Mouse (Mus musculus) granulocyte monocyte progenitor cell, adult 5-6 weeks (primary cell): ENCODE data around the gene Lrrc28. TPM values are rescaled to one million over a fixed set of nuclear protein-coding genes. Genes with fewer than 3 reads are reported as not detected.

ENCODE experiments used
- ATAC-seq: replicated peaks from 2 replicates; pipeline ENCODE4 v1.8.0; 2016; ENCODE audit warnings: mild to moderate bottlenecking, moderate TSS enrichment, inconsistent platforms; ENCODE audit not compliant: poor library complexity, severe bottlenecking
- total RNA-seq, 2 experiments: library from RNA; stranded (forward) in 1 of 2; stranded (reverse) in 1 of 2; fragments of 200-712, 200-1000 nt in 1 of 2; fragments of >200 nt in 1 of 2; fragmentation: Nextera tagmentation in 1 of 2; gene quantifications; 2 replicates each; pipeline ENCODE4 v1.2.3; 2014 to 2017

Gene Lrrc28
- total RNA-seq, 2 experiments from 2014 or later, result 16.6 to 17.9 TPM

DNA sequence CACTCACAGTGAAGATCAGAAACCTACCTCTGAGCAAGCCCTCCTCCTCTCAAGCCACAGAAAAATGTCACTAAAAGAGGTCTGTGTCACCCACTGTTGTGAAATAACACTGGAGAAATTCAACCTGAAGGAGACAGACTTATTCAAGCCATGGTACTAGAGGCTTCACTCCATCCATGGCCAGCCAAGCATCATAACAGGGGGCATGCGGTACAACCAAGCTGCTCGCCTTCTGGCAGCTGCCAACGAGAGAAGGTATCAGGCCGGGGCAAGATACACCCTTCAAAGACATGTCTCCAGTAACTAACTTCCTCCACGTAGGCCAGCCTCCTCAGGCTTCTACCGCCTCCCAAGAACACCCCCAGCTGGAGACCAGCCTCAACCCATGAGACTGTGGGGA, 40.0 kb downstream of the Lrrc28 start:
- no peak for ATAC-seq

DNA sequence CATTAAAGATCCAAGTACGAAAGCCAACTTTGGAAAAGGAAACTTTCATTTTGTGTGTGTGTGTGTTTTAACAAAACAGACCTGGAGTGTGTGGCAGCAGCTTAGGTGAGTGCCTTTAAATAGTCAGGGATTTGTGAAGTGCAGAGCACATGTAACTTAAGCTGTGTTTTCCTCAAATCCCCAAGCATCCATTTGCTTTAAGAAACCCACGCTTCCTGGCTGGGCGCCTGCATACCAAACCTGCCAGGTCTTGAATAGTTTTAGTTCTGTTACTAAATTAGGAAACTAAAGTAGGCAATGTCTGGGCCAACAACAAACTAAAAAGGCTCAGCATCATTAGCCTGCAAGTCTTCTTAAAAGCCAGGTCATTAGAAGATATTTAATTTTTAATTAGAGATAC, 47.0 kb downstream of the Lrrc28 start:
- ATAC-seq, result no peak

DNA sequence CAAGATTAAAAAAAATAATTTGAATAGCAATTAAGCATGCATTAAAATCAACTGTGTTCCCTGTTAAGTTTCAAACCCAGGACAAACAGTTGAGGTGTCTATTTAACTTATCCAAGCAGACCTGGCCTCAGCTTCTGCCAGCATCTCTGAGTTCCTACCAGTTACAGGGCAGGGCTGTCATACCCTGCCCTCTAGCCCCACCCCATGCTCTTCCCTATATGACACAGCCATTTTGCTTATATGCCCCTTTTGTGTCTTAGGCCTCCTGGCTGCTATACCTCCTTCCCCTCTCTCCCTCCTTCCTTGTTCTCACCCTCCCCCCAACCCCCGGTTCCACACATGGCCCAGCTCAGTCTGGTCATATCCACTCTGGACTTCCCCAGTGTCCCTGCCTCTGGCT, 48.1 kb downstream of the Lrrc28 start:
- peak; percentile 35; the same call in 1 of the 2 replicates for ATAC-seq

DNA sequence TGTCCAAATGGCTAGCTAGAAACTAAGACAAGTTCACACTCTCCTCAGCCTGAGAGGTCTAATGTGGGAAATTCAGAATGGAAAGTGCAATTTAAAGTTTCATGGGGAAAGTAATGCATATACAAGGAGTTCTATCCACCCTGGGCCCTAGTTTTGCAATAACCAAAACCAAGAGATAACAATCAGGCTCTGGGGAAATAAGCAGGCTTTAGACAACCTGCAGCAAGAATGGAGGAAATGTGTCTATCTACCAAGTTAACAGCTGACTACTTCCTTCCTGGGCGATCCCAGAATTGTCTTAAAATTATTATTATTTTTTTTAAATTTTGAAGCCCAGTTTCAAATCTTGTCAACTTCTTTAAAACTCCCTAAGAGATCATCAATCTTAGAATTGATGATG, 48.7 kb downstream of the Lrrc28 start:
- peak; percentile 42; the same call in 1 of the 2 replicates for ATAC-seq

DNA sequence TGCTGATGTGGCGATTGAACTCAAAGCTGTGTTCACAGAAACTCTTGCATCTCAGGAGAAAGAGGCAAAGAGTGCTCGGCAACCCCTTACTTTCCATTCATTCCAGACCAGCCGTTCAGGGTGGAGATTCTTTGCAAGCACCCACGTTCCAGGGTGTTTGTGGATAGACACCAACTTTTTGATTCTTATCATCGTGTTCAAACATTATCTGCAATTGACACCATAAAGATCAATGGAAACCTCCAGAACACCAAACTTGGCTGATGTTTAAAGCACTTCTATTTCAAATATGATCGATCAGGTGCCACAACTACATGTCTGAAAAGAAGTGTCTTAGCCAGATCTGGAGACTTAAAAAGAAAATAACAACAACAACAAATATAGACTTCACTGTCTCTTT, 51.2 kb downstream of the Lrrc28 start:
- ATAC-seq, result no peak

DNA sequence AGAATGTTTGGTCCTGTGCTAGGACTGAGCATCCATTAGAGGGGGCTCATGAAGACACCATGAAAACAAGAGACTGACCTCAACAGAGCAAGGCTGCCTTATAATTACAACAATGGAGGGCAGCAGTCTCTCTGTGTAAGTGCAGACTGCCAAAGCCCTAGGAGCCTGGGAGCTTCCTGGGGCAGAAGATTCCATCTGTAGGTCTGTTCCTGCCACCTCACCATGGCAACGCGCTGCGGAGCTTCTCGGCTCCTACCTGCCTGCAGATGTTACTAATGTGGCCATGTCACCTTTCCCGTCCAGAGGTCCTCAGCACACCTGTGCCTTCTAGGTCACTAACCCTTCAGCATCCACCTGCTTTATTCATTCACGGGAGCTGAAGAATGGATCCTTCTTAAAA, 52.4 kb downstream of the Lrrc28 start:
- no peak; the same call in 1 of the 2 replicates for ATAC-seq

DNA sequence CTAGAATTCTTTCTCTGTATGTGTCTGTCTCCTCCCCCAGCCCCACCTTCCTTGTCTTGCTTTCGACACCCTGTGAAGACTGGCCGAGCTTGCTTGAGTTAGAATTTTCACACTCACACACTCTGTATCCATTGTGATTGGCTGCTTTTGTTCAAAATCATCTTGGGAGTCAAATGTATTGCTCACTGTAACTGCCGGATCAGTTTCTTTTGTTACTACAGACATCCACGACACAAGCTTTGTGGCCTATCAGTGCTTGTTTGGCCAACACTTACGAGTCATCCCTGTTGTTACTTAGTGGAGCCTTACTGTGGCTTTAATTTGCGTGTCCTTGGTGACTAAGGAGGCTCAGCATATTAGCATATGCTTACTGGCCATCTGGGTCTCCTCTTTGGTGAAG, 56.3 kb downstream of the Lrrc28 start:
- no peak for ATAC-seq

DNA sequence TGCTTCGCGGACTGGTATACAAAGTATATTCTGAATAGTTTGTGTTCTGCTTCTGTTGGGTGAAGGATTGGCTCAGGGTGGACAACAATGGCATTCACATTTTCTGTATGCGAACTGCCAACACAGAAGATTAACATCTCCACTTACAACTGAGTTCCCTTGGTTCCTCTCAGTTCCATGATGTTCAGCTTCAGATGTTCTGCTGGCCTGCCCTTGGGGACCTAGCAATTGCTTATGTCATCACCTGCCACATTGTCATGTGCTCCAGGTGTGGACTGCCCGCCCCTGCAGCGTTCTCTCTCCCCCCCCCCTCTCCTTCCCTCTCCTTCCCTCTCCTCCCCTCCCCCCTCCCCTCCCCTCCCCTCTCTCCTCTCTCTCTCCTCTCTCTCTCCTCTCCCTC, 58.6 kb downstream of the Lrrc28 start:
- no peak for ATAC-seq

DNA sequence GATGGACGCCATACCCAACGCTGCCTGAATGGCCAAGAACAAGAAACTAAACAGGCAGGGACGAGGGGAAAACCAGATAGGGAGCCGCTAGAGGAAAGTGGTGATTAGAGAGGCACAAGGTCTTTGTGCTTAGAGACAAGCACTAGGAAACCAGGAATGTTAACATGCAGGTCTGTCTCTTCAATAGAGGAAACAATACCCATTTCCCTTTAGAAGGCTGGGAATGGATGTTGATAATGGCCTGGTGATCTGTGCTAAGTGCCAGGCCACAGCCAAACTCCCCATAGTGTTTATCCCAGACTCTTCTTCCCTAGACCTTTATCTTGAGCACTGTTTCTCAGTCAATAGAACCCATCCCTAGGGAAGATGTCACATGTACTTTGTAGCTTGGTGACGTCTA, 61.2 kb downstream of the Lrrc28 start:
- ATAC-seq, result no peak

DNA sequence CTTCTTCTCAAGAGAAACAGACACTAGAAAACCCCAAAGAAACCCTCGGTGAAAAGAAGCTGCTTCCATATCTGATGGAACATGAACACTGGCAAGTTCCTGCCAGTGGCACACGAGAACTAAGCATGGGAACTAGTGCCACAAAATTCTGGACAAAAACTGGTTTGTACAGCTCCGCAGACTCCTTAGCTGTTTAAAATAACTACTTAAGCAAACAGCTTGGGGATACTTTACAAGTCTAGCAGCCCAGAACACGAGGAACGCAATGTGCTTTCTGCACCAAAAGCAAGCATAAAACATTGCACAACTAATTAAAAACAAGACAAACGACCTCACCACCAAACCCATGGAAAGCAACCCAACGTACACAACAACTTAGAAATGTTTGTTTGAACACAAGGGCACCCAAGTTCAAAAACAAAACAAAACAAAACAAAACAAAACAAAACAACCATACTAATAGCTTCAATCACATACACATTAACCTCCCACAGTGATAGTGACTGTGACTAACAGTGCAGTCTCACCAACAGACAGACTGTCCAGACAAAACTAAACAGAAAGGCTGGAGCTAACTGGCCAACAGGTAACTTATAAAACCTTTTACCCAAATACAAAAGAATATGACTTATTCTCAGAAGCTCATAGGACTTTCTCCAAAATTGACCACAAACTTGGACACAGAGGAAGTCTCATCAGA, 66.1 kb downstream of the Lrrc28 start:
- ATAC-seq, result no peak

DNA sequence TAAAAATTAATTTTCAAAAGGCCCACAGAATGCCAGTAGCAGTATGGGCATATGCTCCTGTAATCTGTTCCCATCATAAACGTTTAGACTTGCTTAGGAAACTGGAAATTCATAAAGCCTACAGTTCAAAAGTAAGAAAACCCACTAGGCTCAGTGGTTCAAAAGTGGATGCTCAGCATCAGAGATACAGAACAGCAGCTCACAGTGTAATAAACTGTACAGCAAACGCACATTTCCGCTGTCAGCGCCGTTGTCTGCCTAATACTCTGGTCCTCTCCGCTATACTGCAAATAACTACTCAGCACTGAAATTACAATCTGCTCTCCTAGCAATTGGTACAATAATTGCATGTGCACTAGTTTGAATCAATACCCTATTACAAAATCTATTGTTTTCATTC, 67.0 kb downstream of the Lrrc28 start:
- no peak for ATAC-seq

DNA sequence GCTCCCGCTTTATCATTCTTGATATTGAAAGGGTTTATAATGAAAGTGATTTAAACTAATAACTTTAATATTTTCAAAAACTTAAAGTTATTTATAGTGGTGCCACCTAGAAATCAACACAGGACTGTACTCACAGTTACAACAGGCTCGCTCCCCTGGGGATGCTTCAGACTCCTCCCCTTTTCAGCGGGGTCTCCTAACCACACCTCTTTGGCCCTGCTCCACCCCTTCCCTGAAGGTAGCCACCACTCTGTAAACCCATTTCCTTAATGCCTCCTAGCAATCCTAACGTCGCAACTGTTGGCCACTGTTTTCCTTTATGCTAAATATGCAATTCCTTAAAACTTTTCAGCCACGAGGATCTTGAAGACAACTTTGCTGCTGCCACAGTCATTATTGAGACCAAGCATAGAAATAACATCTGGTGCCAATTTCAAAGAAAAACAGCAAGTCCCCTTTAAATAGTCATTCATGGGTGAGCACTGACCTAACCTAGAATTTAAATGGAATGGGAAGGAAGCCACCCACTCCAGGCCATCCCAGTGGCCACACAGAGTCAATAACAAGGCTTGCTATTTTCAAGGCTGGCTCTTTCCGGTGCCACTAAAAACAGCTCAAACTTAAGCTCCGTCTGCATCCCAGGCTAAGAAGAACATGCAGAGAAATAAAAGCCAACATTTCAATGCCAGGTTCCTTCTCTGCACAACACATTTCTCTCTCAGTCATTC, 78.4 kb downstream of the Lrrc28 start:
- no peak for ATAC-seq

DNA sequence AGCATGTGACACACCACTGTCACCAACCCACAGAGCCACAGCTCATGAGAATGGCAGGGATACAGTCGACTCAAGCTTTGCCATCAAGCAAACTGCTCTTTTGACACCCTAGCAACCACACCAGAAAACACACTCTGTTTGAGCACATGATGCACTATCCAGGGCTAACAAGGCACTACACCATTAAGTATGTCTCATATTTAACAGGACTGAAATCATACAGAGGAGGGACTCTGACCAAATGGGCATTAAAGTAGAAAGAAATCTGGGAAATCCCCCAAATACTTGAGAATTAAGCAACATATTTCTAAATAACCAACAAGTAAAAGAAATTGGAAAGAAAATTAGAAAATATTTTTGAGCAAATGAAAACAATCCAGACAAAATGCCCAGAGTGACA, 79.9 kb downstream of the Lrrc28 start:
- no peak for ATAC-seq

DNA sequence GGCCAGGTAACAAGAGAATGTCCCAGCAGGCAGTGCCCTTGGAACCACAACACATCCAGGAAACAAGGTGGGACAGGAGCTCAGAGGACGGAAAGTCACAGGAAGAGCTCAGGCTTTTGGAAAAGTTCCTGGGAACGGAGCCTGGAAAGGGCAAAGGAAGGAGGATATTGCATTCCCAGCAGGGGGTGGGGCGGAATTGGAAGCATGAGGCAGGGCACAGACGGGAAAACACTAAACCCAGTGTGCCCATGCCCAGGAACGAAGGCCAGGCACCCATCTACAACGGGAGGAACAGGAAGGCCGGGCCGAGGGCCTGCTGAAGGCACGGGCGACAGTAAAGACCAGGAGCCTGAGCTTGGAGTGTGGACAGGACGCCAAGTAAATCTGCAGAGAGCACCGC, 82.9 kb downstream of the Lrrc28 start:
- no peak for ATAC-seq

DNA sequence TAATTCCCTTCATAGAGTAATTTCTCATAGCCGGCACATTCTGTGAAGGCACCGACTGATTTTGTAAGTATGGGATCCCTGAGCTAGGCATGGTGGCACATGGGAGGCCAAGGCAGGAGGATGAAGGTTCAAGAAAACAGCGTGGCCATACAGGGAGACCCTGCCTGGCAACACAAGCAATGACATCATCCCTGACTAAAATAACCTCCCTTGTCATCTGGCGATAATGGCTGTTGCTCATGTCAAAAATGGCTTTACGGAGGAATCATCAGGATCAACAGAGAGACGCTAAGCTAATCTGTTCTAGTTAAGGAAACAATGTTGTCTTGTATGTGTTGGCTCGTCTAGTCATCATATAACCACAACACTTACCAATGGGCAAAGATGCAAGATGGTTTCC, 85.6 kb downstream of the Lrrc28 start:
- no peak for ATAC-seq

DNA sequence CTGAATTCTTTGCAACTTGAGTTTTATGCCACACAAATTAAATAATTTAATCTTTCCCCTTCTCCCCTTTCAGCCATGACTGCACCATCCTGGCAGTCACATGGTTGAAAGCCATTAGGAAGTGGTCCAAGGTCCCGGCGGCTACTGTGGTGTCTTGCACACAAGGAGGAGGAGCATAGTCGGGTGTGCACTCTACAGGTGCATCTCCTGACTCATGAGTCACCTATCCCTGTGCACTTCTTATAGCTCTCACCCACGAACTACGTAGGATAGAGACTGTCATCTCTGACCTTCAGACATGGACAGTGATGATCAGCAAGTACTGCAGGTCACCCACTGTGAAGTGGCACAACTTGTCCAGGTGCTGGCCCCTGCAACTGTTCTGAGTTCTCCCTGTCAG, 86.8 kb downstream of the Lrrc28 start:
- no peak for ATAC-seq

DNA sequence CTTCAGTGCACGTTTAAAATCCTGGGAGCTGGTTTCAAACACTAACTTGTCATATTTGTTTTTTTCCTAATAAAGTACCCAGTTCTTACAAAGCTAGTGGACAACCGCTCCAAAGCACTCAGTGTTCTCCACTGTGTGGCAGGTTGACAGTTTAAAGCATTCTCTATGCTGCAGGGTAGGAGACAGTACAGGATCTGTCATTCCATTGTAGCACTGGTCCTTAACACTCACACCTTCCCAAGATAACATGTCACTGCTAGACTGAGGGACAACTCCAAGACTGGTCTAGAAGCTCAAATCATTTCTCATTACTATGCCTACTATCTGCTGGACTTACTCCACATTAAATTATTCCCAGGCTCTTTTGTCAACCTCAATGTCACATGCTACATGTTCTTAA, 90.2 kb downstream of the Lrrc28 start:
- ATAC-seq, result no peak

DNA sequence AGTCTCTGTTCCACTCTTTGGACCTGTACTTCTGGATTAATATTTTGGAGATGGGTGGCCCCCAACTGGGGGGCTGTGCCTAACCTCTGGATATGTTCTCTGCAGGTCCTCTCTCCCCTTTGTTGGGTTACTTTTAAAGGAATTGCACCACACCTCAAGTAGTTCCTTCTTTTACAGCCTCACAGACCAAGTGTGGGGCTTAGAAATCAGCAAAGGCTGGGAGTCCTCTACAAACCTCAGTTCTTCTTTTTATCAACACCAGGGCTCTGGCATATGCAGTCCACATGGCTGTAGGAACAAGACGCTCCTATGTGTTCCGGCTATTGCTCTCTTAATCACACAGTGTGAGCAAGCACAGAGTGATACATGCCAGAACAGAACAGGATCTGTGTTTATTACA, 93.8 kb downstream of the Lrrc28 start:
- ATAC-seq, result peak; percentile 77

DNA sequence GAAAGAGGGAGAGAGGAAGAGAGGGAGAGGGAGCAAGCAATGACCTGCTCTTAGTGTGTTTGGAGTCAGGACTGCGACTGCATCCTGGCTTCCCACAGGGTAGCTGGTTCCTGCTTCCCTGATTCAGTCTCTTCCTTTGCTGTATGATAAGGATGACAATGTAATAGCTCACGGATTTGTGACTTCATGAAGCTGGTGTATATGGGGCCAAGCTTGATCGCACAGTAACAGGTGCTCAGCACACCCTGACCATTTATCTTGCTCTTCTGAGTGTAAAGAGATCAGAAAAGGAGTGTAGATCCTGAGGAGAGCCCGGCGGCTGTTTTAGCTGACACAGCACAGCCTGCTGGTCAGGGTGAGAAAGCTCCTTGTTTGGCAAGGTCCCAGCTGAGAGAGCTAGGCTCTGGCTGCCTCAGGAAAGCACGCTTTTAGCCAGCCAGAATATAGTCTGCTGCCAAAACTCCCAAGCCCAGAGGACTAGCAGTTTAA, 96.0 kb downstream of the Lrrc28 start:
- ATAC-seq, result 0 out of 2 replicates have a peak, but pooled peaks have one; percentile 17

DNA sequence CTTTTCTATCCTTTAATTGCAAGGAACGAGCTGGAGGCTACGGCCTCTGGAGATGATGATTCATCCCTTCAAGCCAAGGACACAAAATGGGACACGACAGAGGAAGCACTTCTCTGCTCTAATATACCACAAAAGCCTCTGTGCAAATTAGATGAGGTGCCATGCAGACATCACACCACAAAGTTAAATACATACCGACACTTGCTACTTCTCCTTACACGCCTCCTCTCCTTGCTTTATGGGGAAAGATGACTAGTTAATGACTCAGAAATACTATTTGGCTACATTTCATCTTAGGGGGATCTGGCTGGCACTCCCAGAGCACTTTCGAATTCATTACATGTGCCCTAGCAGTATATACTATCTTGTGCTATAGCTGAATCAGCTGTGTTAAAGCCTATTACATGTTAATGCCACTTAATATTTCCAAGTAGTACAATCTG, 96.4 kb downstream of the Lrrc28 start:
- no peak for ATAC-seq

DNA sequence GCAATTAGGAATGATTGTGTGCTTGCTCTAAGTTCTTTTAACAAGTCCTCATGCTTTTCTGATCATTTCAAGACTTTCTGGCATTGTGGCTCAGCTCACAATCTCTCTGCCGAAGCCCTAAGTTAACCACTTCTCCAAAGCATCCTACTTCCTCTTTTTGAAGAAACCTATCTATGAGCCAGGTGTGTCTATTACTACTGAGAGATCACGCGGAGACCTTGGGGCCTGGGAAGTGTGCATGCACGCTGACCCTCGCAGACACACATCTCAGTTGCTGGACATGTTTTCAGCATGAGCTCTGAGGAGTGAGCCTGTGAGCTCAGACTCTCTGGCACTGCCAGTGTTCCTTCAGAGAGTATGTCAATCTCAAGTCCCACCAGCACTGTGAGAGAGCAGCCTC, 98.8 kb downstream of the Lrrc28 start:
- peak; percentile 84 for ATAC-seq

DNA sequence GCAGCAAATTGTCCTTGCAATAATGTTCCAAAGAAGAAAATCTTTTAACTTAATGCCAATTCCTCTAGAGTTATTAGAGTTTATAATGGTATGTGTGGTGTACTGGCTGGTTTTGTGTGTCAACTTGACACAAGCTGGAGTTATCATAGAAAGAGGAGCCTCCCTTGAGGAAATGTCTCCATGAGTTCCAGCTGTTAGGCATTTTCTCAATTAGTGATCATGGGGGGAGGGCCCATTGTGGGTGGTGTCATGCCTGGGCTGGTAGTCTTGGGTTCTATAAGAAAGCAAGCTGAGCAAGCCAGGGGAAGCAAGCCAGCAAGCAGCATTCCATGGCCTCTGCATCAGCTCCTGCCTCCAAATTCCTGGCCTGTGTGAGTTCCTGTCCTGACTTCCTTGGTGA, 100.5 kb downstream of the Lrrc28 start:
- no peak for ATAC-seq
